Mouse (Mus musculus): ENCODE data around the gene Dnhd1. TPM values are rescaled to one million over a fixed set of nuclear protein-coding genes. Genes with fewer than 3 reads are reported as not detected.
A peak's percentile ranks its signal among the peaks of the same experiment; 100 is the strongest.

The Dnhd1 gene
- polyA plus RNA-seq (2015; fragmentation: Nextera tagmentation; extraction: Ambion mirVana): 0.19 and 0.22 TPM in 2 replicates

DNA sequence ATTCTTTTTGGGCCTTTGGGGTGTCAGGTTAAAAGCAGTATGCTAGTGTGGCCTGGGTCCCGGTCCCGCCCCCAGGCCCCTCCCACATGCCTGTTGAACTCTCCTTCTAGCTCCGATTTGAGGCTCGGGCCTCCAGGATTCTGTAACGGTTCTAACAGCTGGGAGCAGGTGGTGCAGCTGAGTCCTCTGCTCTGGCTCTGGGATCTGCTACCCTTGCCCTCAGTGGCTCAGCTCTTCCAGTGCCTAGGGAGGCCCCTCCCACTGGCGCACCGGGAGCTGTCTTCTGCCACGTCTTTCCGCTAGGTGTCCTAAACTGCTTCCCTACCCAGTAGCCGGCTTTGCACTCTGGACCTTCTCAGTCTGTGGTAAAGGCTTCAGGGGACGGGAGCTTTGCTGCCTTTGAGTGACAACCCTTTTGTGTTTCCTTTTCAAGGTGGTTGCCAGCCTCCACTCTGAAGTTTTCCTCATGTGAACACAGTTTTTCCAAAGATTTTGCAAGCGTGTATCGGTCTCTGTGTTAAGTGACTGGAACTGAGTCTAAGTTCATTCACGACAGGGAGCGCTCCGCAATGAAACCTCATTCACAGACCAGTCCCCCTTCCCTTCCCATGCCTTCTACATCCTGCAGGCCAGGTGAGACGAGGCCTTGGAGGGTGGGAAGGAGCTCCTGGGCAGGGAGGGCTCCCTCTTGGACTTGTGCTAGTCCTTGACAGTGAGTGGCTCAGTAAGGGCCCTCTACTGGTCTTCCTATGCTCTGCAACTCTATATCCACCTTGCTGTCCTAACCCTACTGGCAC is at the start of gene Dnhd1:
Gene Dnhd1 (plus strand): TSS at position 189 of the 797 bp plus-strand sequence.
- 2% methylated on average over 17 of the region's 17 CpGs for WGBS (ENCODE audit: insufficient replicate concordance)
- ATAC-seq (peak; percentile 97), DNase-seq (peak; percentile 83)
- TF ChIP-seq CTCF (IDR thresholded peaks at IDR 0.05; ENCODE audit: low read depth) (peak; percentile 67), EP300 (IDR thresholded peaks at IDR 0.05; ENCODE audit: low read depth) (no peak)
- no peaks in the 10 kb centered on the region for H3K9me3 ChIP-seq (ENCODE audit: low read length)
- H3K36me3 ChIP-seq (replicated peaks; ENCODE audit: insufficient read depth, low read length): no peaks in the 10 kb centered on the region
- H3K9ac ChIP-seq (replicated peaks): peak within 1 kb of the TSS; percentile 54; the same call in 1 of the 2 replicates
- peak within 1 kb of the TSS; percentile 51 for H3K4me3 ChIP-seq (ENCODE audit: low read depth, low read length)
- H3K4me1 ChIP-seq (ENCODE audit: insufficient read depth): no peaks in the 10 kb centered on the region
- H3K4me2 ChIP-seq (ENCODE audit: low read depth, low read length): peak within 1 kb of the TSS; percentile 85
- no peaks in the 10 kb centered on the region for H3K27me3 ChIP-seq (ENCODE audit: insufficient read depth, low read length)
- peak within 1 kb of the TSS; percentile 35 for H3K27ac ChIP-seq (ENCODE audit: low read depth)

DNA sequence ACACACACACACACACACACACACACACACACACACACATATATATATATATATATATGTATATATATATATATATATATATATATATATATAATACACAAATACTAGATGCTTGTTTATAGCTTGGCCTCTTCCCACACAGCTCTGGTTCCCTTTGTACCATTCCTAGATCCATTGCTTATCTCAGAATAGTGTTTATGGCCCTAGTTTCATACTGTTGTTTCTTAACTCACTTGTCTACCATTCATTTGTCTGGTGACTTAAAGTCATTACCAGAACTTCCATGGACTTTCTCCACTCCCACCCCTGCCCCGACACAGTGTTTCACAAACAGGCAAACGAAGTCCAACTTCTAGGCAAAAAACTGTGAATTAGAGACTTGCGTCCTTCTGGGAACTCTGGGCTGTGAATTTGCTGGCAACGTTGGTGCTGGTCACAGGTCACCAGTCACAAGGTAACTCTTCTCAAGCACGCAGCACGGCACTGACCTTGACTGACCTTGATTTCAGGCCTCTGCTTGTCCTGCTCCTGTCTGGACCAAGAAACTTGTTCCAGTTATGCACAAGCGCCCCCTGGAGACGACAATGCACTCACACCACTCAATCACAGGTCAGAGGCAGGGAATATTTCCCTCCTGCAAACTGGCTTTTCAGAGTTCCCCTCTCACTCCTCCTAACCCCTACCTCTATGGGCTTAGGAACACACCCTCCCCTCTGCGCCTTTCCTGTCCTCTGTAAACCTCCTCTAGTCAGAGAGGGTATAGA is 47.6 kb upstream of the Dnhd1 start:
- Histone ChIP-seq H3K4me1 (ENCODE audit: insufficient read depth) (no peaks in the 10 kb centered on the region), H3K9ac (replicated peaks) (no peak overlapping the region), H3K4me2 (ENCODE audit: low read depth, low read length) (no peak overlapping the region), H3K36me3 (replicated peaks; ENCODE audit: insufficient read depth, low read length) (no peaks in the 10 kb centered on the region), H3K4me3 (ENCODE audit: low read depth, low read length) (no peak overlapping the region), H3K9me3 (ENCODE audit: low read length) (no peaks in the 10 kb centered on the region), H3K27ac (ENCODE audit: low read depth) (peak overlapping the region; percentile 66), H3K27me3 (ENCODE audit: insufficient read depth, low read length) (no peaks in the 10 kb centered on the region)
- peak; percentile 83 for DNase-seq
- WGBS (ENCODE audit: insufficient replicate concordance): 30% methylated on average over 9 of the region's 9 CpGs
- TF ChIP-seq EP300 (IDR thresholded peaks at IDR 0.05; ENCODE audit: low read depth) (no peak), CTCF (IDR thresholded peaks at IDR 0.05; ENCODE audit: low read depth) (peak; percentile 87)
- peak; percentile 63 for ATAC-seq

DNA sequence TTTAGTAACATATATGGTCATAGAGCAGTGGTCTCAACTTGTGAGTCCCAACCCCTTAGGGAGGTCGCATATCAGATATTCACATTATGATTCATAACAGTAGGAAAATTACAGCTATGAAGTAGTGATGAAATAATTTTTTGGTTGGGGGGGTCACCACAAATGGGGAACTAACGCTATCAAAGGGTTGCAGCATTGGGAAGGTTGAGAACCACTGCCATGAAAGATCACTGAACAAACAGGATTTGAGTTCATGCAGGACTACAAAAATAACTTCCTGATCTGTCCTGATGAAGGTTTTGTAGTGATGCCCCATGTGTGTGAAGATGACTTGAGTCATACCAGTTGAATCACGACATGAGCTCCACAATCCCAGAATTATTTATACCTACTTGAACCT is 42.2 kb upstream of the Dnhd1 start:
- no peak overlapping the region for H3K4me3 ChIP-seq (ENCODE audit: low read depth, low read length)
- H3K27me3 ChIP-seq (ENCODE audit: insufficient read depth, low read length): no peaks in the 10 kb centered on the region
- no peak overlapping the region for H3K9ac ChIP-seq (replicated peaks)
- peaks cover 18% of the 10 kb centered on the region; the same call in 1 of the 2 replicates for H3K36me3 ChIP-seq (replicated peaks; ENCODE audit: insufficient read depth, low read length)
- no peak overlapping the region for H3K4me2 ChIP-seq (ENCODE audit: low read depth, low read length)
- TF ChIP-seq EP300 (IDR thresholded peaks at IDR 0.05; ENCODE audit: low read depth): no peak
- no peak for TF ChIP-seq CTCF (IDR thresholded peaks at IDR 0.05; ENCODE audit: low read depth)
- 53% methylated on average over 3 of the region's 3 CpGs for WGBS (ENCODE audit: insufficient replicate concordance)
- DNase-seq (no peak), ATAC-seq (no peak)
- H3K27ac ChIP-seq (ENCODE audit: low read depth): no peak overlapping the region
- H3K4me1 ChIP-seq (ENCODE audit: insufficient read depth): no peaks in the 10 kb centered on the region
- no peaks in the 10 kb centered on the region for H3K9me3 ChIP-seq (ENCODE audit: low read length)

DNA sequence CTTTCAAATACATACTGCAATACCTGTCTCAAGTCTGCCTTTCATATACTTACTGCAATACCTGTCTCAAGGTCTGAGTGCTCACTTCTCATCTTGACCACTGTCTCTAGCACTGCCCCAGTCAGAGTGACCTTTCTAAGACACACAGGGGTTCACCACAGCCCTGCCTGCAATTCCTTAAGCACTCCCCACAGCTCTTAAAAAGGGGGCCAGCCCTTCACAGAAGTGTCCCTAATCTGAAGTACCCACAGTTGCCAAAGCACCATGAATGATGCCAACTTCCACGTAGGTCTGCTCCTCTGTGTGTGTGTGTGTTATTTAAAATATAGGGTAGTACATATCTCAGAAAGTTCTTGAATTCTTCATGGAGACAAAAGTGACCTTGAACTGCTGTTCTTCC is 38.9 kb upstream of the Dnhd1 start:
- H3K27me3 ChIP-seq (ENCODE audit: insufficient read depth, low read length): no peaks in the 10 kb centered on the region
- DNase-seq (no peak), ATAC-seq (no peak)
- no peaks in the 10 kb centered on the region for H3K4me1 ChIP-seq (ENCODE audit: insufficient read depth)
- H3K36me3 ChIP-seq (replicated peaks; ENCODE audit: insufficient read depth, low read length): peaks cover 20% of the 10 kb centered on the region; the same call in 1 of the 2 replicates
- TF ChIP-seq CTCF (IDR thresholded peaks at IDR 0.05; ENCODE audit: low read depth) (no peak), EP300 (IDR thresholded peaks at IDR 0.05; ENCODE audit: low read depth) (no peak)
- H3K4me3 ChIP-seq (ENCODE audit: low read depth, low read length): no peak overlapping the region
- no peak overlapping the region for H3K9ac ChIP-seq (replicated peaks)
- H3K9me3 ChIP-seq (ENCODE audit: low read length): no peaks in the 10 kb centered on the region
- H3K4me2 ChIP-seq (ENCODE audit: low read depth, low read length): no peak overlapping the region
- no peak overlapping the region for H3K27ac ChIP-seq (ENCODE audit: low read depth)
- WGBS (ENCODE audit: insufficient replicate concordance): 82% methylated on average over 1 of the region's 1 CpGs

DNA sequence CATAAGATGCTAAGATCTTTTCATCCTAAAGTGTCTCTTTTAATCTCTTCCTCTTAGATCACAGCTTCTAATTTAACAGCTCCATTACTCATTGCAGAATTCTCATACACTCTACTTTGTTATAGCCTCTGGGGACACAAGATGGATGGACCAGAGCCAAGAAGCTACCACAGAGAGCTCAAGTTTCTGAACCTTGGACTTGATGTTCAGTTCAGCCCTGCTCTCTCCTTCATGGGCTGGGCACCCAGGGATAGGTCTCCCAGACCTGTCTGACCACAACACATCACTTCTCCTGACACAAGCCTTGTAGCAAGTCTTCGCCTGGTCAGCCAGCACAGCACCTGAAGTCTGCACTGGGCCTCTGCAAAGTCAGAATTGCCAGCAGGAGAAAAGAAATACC is 36.2 kb upstream of the Dnhd1 start:
- 71% methylated on average over 1 of the region's 1 CpGs for WGBS (ENCODE audit: insufficient replicate concordance)

DNA sequence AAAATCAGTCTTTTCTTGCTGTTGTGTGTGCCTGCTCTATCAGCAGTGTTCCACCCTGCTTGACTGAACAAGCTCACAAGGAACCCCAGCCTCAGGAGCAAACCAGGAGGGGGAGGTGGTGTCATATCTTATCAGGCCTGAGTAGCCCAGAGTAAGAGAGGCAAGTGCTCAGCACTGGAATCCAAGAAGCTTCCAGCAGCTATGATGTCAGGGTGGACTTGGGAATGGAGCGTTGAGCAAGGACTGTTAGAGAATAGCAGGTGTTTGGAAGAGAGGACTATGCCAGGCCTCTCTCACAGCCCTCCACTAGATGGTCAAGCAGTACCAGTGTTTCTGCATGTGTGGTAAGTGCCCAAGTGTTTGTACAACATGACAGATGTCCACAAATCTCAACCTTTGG is 34.9 kb upstream of the Dnhd1 start:
- Histone ChIP-seq H3K27me3 (ENCODE audit: insufficient read depth, low read length) (no peaks in the 10 kb centered on the region), H3K9me3 (ENCODE audit: low read length) (no peaks in the 10 kb centered on the region), H3K36me3 (replicated peaks; ENCODE audit: insufficient read depth, low read length) (peaks cover 29% of the 10 kb centered on the region), H3K4me3 (ENCODE audit: low read depth, low read length) (no peak overlapping the region), H3K4me2 (ENCODE audit: low read depth, low read length) (no peak overlapping the region), H3K4me1 (ENCODE audit: insufficient read depth) (no peaks in the 10 kb centered on the region), H3K9ac (replicated peaks) (no peak overlapping the region), H3K27ac (ENCODE audit: low read depth) (no peak overlapping the region)
- ATAC-seq (peak; percentile 54), DNase-seq (no peak)
- 68% methylated on average over 1 of the region's 1 CpGs for WGBS (ENCODE audit: insufficient replicate concordance)
- TF ChIP-seq EP300 (IDR thresholded peaks at IDR 0.05; ENCODE audit: low read depth) (no peak), CTCF (IDR thresholded peaks at IDR 0.05; ENCODE audit: low read depth) (no peak)

More for the DNA sequence above, 36.2 kb upstream of the Dnhd1 start:
- DNase-seq (no peak), ATAC-seq (no peak)
- Histone ChIP-seq H3K27ac (ENCODE audit: low read depth) (no peak overlapping the region), H3K9me3 (ENCODE audit: low read length) (no peaks in the 10 kb centered on the region), H3K4me2 (ENCODE audit: low read depth, low read length) (no peak overlapping the region), H3K4me3 (ENCODE audit: low read depth, low read length) (no peak overlapping the region), H3K27me3 (ENCODE audit: insufficient read depth, low read length) (no peaks in the 10 kb centered on the region), H3K36me3 (replicated peaks; ENCODE audit: insufficient read depth, low read length) (peaks cover 29% of the 10 kb centered on the region), H3K9ac (replicated peaks) (no peak overlapping the region), H3K4me1 (ENCODE audit: insufficient read depth) (no peaks in the 10 kb centered on the region)
- no peak for TF ChIP-seq EP300 (IDR thresholded peaks at IDR 0.05; ENCODE audit: low read depth)
- TF ChIP-seq CTCF (IDR thresholded peaks at IDR 0.05; ENCODE audit: low read depth): no peak

Measured in liver, postnatal 0 days (tissue).